Mouse (Mus musculus): ENCODE measurements around the gene Mybpc3.

The Mybpc3 gene

GRCm38 (mm10) chr2:91121011-91121410 is 3.1 kb downstream of the Mybpc3 start:
- no peak for DNase-seq (ENCODE audit: low read depth, low spot score)

- no peak for DNase-seq (ENCODE audit: low read depth, low spot score)
Measured at GRCm38 (mm10) chr2:91121497-91121896, 3.6 kb downstream of the Mybpc3 start.

- DNase-seq (ENCODE audit: low read depth, low spot score), result no peak
Measured at GRCm38 (mm10) chr2:91123521-91123920, 5.6 kb downstream of the Mybpc3 start.

- no peak for DNase-seq (ENCODE audit: low read depth, low spot score)
Measured at GRCm38 (mm10) chr2:91125101-91125500, 7.2 kb downstream of the Mybpc3 start.

- DNase-seq (ENCODE audit: low read depth, low spot score), result no peak
Measured at GRCm38 (mm10) chr2:91128761-91129160, 10.8 kb downstream of the Mybpc3 start.

GRCm38 (mm10) chr2:91130126-91130525 is 12.2 kb downstream of the Mybpc3 start:
- DNase-seq (ENCODE audit: low read depth, low spot score), result no peak

GRCm38 (mm10) chr2:91131251-91131650 is 13.3 kb downstream of the Mybpc3 start:
- DNase-seq (ENCODE audit: low read depth, low spot score), result no peak

- DNase-seq (ENCODE audit: low read depth, low spot score), result no peak
Measured at GRCm38 (mm10) chr2:91132035-91132434, 14.1 kb downstream of the Mybpc3 start.

GRCm38 (mm10) chr2:91136513-91137412 is 18.8 kb downstream of the Mybpc3 start:
- no peak for DNase-seq (ENCODE audit: low read depth, low spot score)

GRCm38 (mm10) chr2:91137481-91137880 is 19.5 kb downstream of the Mybpc3 start:
- DNase-seq (ENCODE audit: low read depth, low spot score), result no peak

- no peak for DNase-seq (ENCODE audit: low read depth, low spot score)
Measured at GRCm38 (mm10) chr2:91139311-91139710, 21.4 kb downstream of the Mybpc3 start.

- no peak for DNase-seq (ENCODE audit: low read depth, low spot score)
Measured at GRCm38 (mm10) chr2:91139764-91140163, 21.8 kb downstream of the Mybpc3 start.

GRCm38 (mm10) chr2:91142920-91143319 is 25.0 kb downstream of the Mybpc3 start:
- no peak for DNase-seq (ENCODE audit: low read depth, low spot score)

GRCm38 (mm10) chr2:91143401-91143800 is 25.5 kb downstream of the Mybpc3 start:
- no peak for DNase-seq (ENCODE audit: low read depth, low spot score)

GRCm38 (mm10) chr2:91148101-91148500 is 30.2 kb downstream of the Mybpc3 start:
- DNase-seq (ENCODE audit: low read depth, low spot score), result no peak

GRCm38 (mm10) chr2:91151331-91151730 is 33.4 kb downstream of the Mybpc3 start:
- no peak for DNase-seq (ENCODE audit: low read depth, low spot score)

GRCm38 (mm10) chr2:91152885-91153377 is 35.0 kb downstream of the Mybpc3 start:
- DNase-seq (ENCODE audit: low read depth, low spot score), result no peak

GRCm38 (mm10) chr2:91154091-91154490 is 36.1 kb downstream of the Mybpc3 start:
- no peak for DNase-seq (ENCODE audit: low read depth, low spot score)

GRCm38 (mm10) chr2:91157002-91157752 is 39.2 kb downstream of the Mybpc3 start:
- no peak for DNase-seq (ENCODE audit: low read depth, low spot score)

- no peak for DNase-seq (ENCODE audit: low read depth, low spot score)
Measured at GRCm38 (mm10) chr2:91160591-91160990, 42.6 kb downstream of the Mybpc3 start.

GRCm38 (mm10) chr2:91162952-91163351 is 45.0 kb downstream of the Mybpc3 start:
- DNase-seq (ENCODE audit: low read depth, low spot score), result no peak

- no peak for DNase-seq (ENCODE audit: low read depth, low spot score)
Measured at GRCm38 (mm10) chr2:91163532-91163931, 45.6 kb downstream of the Mybpc3 start.

Measured in c-Kit-negative CD71-positive TER-119-positive erythroid progenitor cells, embryonic 14.5 days (primary cell).